ENCODE assay signal across 21 mouse cellular contexts in the genomic region with DNA sequence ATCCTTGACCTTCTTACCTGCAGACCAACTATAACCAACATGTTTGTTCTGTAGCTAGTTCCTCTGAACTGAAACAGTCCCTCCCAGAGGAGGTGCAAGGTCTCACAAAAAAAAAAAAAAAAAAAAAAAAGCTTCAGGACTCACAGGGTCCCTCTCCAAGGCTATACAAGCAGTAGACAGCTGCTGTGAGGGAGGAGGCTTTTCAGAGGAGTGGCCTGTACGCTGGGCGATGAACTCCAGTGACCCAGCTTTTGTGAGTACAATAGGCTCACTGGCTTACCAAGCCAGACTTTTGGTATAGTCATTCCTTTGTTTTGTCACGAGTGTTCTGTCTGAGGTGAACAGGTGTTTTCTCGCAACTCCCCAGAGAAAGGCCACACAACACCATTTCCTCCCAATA.
"Had no signal": no experiment of that assay in that cellular context is flagged by ENCODE, and none has a peak within 500 bp of the region (broad histone marks: within the 10 kb centered on the region; RNA-seq: fewer than 3 reads in every experiment).

No protein-coding gene starts in this region.

- H3K36me3 ChIP-seq: kidney, embryonic 15.5 days; limb, embryonic 15.5 days; neural tube, embryonic 12.5 days; neural tube, embryonic 15.5 days; stomach, embryonic 15.5 days had no signal

- H3K4me1 ChIP-seq: kidney, embryonic 15.5 days; limb, embryonic 15.5 days; megakaryocyte, embryonic 14.5 days; neural tube, embryonic 12.5 days; stomach, embryonic 15.5 days had no signal

- DNase-seq: kidney, adult 11 months; kidney, adult 8-10 months; kidney, postnatal 10 days; kidney, postnatal 36 days; left cerebral cortex, postnatal 4 days; liver, postnatal 0 days; lung, embryonic 14.5 days; midbrain, embryonic 14.5 days; right cerebral cortex, postnatal 4 days; thymus, postnatal 25 days had no signal

- H3K27ac ChIP-seq: kidney, embryonic 15.5 days; limb, embryonic 15.5 days; liver, embryonic 14.5 days; macrophage; neural tube, embryonic 12.5 days; neural tube, embryonic 15.5 days; stomach, embryonic 15.5 days had no signal

- H3K4me2 ChIP-seq: kidney, embryonic 15.5 days; limb, embryonic 15.5 days; liver, embryonic 11.5 days; lung, embryonic 14.5 days; midbrain, embryonic 11.5 days; neural tube, embryonic 12.5 days; neural tube, embryonic 15.5 days; stomach, embryonic 15.5 days had no signal

- H3K27me3 ChIP-seq: kidney, embryonic 15.5 days; limb, embryonic 15.5 days; megakaryocyte, embryonic 14.5 days; neural tube, embryonic 12.5 days; neural tube, embryonic 15.5 days; stomach, embryonic 15.5 days had no signal

- H3K9me3 ChIP-seq: kidney, embryonic 15.5 days; limb, embryonic 15.5 days; neural tube, embryonic 15.5 days; stomach, embryonic 15.5 days had no signal

- H3K4me3 ChIP-seq: kidney, embryonic 15.5 days; limb, embryonic 15.5 days; megakaryocyte, embryonic 14.5 days; neural tube, embryonic 12.5 days; neural tube, embryonic 15.5 days; stomach, embryonic 15.5 days had no signal

- H3K9ac ChIP-seq: kidney, embryonic 15.5 days; limb, embryonic 15.5 days; liver, embryonic 14.5 days; liver, postnatal 0 days; lung, embryonic 14.5 days; neural tube, embryonic 12.5 days; neural tube, embryonic 15.5 days; stomach, embryonic 15.5 days had no signal

- ATAC-seq: liver, postnatal 0 days; lung, postnatal 0 days had no signal
